Mouse (Mus musculus): ENCODE data around the gene Nkain1.

- TF ChIP-seq CTCF (IDR thresholded peaks at IDR 0.05; ENCODE audit: extremely low read depth, insufficient read length, insufficient replicate concordance, low read depth, low read length) (no peak), POLR2A (IDR thresholded peaks at IDR 0.05; ENCODE audit: low read depth, low read length) (no peak)
These were observed 34.9 kb downstream of the Nkain1 start for GRCm38 (mm10) chr4:130539053-130539452.
